Mouse (Mus musculus) splenic B cell, adult 2 months (primary cell): ENCODE results near the gene Pde4d.
A peak's percentile ranks its signal among the peaks of the same experiment; 100 is the strongest.

Experiments used
- DNase-seq: peaks from one replicate; pipeline ENCODE4 v3.0.0-alpha.2; 2011; ENCODE audit warnings: low read depth, low spot score
- H3K27me3 ChIP-seq: 2 replicates; pipeline ENCODE4 v1.6.1; 2012; ENCODE audit warnings: mild to moderate bottlenecking, low read length, moderate library complexity, mixed read lengths; ENCODE audit not compliant: control insufficient read depth, poor library complexity, insufficient read depth, severe bottlenecking
- H3K36me3 ChIP-seq: 2 replicates; pipeline ENCODE4 v1.6.1; 2012; ENCODE audit warnings: mild to moderate bottlenecking, low read length, moderate library complexity, mixed read lengths; ENCODE audit not compliant: control insufficient read depth, poor library complexity, insufficient read depth, severe bottlenecking

Pde4d gene

DNA sequence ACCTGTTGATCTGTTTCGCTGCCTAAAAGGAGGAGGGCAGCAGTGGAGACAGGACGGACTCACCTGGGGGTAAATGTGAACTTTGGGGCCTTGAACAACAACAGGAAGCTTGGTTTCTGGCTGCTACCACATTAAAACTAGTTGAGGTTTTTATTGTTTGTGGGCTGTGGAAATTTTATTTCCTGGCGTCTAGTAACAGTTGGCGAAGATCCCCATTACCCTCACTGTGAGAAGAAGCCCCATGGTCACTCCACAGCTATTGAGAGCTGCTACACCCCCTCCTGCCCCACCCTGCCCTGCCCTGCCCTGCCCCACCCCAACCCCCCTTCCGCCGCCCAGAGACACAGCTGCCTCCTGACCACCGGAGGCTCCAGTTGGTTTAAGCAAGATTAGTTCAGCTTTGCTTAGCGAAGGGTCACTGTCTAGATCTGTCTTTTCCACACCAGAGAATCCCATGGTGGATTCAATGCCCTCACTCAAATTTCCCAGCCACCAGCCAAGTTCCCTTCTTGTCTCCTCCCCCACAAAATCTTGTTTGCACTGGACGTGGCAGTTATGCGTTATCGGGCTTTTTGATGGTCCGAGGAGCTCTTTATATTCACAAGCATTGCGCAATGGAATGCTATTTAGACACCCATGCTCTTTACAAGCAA is 780.7 kb downstream of the Pde4d start:
- H3K27me3 ChIP-seq, result no peaks in the 10 kb centered on the region
- H3K36me3 ChIP-seq, result no peaks in the 10 kb centered on the region
- DNase-seq, result no peak

DNA sequence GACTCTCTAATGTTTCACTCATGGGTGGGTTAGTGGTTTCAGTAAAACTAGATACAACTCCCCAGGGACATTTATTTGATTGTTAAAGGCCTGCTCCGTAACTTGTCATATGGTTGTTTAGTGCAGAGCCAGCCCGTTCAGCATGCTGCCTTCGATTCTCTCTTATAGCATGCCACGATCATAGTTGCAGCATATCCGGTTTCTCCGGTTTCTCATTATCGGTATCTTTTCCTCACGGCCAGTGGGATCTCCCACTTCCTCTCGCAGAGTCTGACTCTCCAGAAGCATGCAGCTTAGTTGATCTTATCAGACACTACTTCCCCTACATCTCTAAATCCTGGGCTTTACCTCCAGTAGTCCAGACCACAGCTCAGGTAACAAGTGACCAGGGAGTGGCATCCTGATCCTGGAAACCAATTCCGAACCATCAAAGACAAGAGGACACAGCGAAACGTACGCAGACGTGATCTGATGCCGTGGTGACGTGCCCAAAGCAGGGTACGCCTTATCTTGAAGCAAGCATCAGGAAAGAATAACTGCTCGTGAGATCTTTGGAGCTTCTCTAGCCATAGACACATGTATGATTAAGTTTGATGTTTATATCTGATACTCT is 782.2 kb downstream of the Pde4d start:
- no peaks in the 10 kb centered on the region for H3K27me3 ChIP-seq
- H3K36me3 ChIP-seq, result no peaks in the 10 kb centered on the region
- peak; percentile 19 for DNase-seq

DNA sequence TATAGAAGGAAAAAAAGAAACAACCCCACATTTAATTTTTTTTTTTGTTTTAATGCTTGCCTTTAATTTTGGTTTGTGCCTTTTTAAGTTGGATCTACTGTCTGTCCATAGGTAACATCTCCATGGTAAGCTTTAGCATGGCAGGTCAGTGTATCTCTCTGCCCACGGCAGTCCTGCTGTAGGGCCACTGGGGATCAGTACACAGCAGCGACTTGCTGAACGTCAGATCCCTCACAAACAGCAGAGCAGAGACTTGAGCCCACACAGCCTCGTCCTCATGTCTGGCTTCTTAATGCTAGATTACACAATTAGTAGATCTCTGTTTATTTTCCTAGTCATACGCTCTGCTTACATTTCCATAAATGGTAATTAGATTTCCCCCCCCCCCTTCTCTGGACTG is 782.8 kb downstream of the Pde4d start:
- DNase-seq, result no peak
- no peaks in the 10 kb centered on the region for H3K36me3 ChIP-seq
- no peaks in the 10 kb centered on the region for H3K27me3 ChIP-seq

DNA sequence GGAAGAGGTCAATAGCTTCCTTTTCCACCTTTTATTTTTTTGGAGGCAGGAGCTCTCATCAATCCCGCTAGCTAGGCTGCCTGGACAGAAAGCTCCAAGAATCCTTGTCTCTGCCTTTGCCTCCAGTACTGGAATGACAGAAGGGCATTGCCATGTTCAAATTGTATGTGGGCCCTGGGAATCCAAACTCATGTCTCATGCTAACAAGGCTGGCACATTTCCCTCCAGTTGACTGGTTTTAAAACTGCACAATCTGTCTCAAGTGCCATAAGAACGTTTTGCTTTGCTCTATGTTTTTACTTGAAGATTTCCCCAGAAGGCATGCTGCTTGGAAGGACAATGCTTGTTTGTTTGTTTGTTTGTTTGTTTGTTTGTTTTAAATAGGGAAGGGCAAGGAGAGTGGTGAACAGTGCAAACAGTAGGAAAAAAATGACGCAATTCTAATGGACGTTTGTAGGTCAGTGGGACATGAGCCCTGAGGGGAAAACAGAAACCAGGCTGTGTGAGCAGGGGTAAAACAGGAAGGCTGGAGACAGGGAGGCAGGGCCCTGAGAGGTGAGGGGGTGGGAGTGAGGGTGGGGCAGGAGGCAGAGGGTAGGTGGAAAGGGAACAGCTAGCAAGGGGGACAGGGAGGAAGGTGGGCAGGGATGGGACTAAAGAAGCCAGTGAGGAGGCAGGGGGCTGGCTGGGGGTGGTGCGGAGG is 784.3 kb downstream of the Pde4d start:
- no peaks in the 10 kb centered on the region for H3K36me3 ChIP-seq
- no peak for DNase-seq
- H3K27me3 ChIP-seq, result no peaks in the 10 kb centered on the region

DNA sequence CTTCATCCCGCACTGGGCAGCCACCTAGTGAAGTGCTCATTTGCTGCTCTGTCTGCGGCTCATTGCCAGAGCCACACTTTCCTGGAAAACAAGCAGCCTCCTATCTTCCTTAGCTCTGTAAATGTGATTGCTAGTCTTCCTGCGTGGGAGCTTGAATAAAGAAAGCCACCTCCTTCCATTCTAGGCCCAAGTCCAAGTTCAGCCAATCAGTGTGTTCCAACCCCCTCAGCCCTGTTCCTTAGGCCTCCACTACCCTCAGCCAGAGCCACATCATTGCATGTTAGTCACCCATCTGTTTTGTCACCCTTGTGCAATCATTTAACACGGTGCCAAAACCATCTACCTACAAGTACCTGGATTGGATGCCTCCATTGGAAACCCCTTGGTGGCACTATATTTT is 786.3 kb downstream of the Pde4d start:
- H3K27me3 ChIP-seq, result no peaks in the 10 kb centered on the region
- no peaks in the 10 kb centered on the region for H3K36me3 ChIP-seq
- no peak for DNase-seq

DNA sequence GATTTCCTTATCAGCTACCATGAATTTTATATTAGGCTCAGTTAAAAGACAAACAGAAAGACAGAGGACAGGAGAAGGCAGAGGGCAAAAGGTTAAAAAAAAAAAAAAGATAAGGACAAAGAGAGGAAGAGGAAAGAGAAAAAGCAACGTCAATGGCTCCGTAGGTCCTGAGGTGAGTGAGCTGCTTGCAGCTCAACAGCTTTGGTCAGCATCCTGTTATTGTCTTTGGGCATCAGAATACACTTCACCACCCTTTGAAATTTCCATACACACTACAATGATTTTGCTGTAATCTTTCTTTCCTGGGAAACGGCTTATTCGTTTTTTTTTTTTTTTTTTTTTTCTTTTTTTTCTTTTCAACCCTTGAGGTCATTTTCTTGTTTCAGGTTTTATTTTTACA is 788.9 kb downstream of the Pde4d start:
- no peaks in the 10 kb centered on the region for H3K36me3 ChIP-seq
- DNase-seq, result no peak
- H3K27me3 ChIP-seq, result no peaks in the 10 kb centered on the region

DNA sequence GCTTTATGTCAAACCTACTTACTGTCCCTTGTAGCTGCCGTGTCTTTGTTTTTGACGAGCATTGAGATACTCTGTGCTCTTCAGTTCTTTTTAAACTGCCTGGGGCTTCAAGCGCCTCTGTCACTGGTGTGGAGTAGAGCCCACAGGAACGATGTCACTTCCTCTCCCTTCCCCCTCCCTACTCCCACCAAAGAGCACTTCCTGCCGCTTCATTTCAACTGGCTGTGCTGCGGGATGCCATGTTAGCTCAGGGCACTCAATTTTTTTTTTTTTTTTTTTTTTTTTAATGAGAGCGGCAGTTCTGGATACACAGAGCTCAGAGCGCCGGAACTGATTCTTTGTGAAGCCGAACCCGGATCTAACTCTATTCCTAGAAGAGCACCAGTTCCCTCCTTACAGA is 789.5 kb downstream of the Pde4d start:
- H3K36me3 ChIP-seq, result no peaks in the 10 kb centered on the region
- no peaks in the 10 kb centered on the region for H3K27me3 ChIP-seq
- DNase-seq, result peak; percentile 71

DNA sequence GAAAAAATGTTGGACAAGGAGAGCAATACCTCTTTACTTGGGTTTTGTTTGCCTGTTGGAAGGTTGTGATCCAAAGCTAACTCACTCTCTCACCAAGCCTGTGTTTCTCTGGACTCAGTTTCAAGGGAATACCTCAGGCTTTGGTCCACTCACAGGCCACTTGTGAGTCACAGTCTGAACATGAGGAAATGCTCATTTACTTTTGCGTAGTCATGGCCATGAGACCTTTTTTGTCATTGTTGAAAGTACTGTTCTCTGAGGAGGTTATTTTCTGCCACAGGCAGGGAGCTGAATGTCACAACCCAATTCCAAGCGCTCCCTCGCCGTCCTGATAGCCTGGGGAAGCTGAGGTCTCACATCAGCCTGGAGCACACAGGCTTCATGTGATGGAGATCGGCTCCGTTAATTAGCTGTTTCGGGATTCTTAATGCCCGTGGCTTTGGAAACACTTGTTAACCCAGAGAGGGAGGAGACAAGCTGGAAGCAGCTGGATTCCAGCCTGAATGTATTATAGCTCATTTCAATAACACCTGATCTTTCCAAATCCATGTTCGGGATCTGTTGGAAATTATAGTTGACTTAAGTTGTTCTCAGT is 792.8 kb downstream of the Pde4d start:
- no peaks in the 10 kb centered on the region for H3K27me3 ChIP-seq
- no peak for DNase-seq
- H3K36me3 ChIP-seq, result no peaks in the 10 kb centered on the region

DNA sequence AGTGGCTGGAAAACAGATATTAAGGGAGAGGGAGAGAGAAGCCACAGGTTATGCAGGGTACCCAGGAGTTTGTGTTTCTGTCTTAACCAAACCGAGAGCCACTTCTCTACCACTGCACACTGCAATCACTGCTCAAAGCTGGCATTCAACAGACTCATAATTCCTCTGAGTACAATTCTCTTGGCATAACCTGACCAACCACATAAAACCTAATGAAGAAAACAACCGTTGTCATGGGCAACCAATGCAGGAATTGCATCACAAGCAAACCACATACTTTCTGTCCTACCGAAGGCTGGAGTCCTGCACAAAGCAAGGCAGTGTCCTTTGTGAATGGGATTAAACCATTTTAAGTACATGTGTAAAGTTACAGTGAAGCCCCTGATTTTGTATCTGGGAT is 793.4 kb downstream of the Pde4d start:
- H3K27me3 ChIP-seq, result no peaks in the 10 kb centered on the region
- DNase-seq, result no peak
- H3K36me3 ChIP-seq, result no peaks in the 10 kb centered on the region

DNA sequence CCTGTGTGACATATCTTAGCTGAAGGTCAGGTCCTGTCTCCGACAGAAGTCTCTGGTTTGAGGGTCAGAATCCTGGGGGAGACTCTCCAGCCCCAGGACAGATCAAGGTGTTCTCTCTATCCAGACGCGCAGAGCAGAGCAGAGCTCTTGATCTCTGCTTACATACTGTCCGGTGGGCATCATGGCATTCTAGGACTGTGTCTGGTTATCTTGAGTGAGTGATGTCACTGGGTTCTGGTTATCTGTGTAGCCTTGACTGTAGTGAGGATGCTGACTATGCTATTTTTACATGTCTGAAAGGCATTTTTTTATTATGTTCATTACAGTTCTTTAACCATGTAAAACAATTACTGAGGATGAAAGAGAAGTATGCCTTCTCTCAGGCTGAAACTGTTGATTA is 797.3 kb downstream of the Pde4d start:
- H3K36me3 ChIP-seq, result no peaks in the 10 kb centered on the region
- no peak for DNase-seq
- H3K27me3 ChIP-seq, result no peaks in the 10 kb centered on the region

DNA sequence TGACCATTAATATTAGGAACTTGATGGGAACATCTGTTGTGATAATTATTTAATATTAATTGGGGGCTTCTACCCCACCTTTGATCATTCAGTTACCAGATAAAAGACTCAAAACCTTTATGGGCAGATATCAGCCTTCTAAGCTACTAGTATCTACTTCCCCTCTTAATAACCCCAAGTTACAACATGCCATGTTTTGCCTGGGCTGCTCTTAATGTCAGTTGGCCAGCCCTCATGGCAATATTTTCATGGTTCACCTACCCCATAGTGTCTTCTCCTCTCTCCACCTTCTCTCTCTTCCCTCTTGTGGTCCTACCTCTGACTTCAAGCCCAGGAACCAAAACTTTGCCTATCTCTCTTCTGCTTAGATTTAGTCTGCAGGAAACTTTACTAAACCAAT is 799.6 kb downstream of the Pde4d start:
- no peaks in the 10 kb centered on the region for H3K36me3 ChIP-seq
- DNase-seq, result no peak

DNA sequence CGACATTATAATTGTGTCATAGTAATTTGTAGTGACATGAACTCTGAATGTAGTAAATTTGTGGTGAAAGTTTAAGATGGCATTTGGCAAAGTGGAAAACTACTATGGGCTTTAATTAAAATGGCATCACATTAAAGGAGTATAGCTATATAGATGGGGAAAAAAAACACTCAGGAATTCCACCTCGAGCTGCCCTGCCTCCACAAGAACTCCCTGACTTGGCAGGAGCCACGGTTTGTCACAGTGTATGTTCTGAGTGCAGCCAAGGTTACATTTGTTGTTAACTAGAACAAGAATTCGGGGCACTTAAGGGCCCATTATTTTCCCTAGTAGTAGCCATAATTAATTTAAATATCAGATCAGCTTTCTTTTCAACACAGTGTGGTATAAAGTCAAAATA is 805.9 kb downstream of the Pde4d start:
- Histone ChIP-seq H3K36me3 (no peaks in the 10 kb centered on the region), H3K27me3 (no peaks in the 10 kb centered on the region)
- DNase-seq, result no peak

More for the DNA sequence above, 799.6 kb downstream of the Pde4d start:
- no peaks in the 10 kb centered on the region for H3K27me3 ChIP-seq

DNA sequence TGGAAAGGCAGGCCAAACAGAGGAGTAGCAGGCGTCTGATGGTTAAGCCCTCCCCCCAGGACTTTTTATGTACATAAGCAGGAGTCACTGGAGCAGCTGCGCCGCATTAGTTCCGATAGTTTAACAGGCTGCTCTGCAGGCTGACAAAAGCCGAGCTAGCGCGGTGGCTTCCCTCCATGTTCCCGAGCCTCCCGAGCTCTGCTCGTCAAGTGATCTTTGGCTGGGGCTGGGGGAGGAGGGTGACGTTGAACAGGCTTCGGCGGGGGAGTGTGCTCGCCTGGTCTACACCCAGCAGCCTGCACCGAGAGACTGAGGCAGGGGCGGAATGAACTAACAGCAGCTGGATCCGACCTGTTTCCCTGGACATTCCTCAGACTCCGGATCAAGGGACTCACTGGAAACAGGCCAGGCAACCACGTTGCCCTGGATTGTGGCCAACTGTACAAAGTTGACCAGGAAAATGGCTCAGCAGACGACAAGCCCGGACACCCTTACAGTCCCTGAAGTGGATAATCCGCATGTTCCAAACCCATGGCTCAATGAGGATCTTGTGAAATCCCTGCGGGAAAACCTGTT is 810.6 kb downstream of the Pde4d start:
- H3K27me3 ChIP-seq, result no peaks in the 10 kb centered on the region
- DNase-seq, result no peak
- no peaks in the 10 kb centered on the region for H3K36me3 ChIP-seq

DNA sequence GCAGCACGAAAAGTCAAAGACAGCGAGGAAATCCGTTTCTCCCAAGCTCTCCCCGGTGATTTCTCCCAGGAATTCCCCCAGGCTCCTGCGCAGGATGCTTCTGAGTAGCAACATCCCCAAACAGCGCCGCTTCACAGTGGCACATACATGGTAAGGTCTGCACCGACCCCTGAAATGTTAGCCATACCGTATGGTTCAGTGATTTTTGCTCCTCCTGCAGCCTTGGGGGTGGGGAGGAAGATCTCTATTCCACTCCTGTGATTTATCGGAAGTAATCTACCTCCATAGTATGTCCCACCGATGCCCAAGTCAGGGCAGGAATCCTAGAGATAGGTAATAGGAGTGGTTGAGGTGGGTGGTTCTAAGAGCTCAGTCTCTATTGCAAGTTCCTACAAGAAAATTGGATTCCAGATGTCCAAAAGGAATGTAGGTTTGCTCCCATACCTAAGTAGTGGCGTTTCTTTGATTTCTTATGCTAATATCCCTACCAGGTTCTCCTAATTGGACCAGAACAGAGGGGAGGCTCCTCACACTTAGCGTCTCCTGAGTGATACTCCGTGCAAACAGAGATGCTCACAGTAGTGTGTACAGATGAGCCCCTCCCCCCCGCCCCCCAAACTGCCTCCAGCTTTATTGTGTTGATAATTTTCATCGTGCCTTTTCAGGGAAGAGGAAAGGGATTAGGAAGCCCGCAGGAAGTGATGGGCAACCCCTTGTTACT is 811.2 kb downstream of the Pde4d start:
- H3K36me3 ChIP-seq, result no peaks in the 10 kb centered on the region
- no peaks in the 10 kb centered on the region for H3K27me3 ChIP-seq
- DNase-seq, result no peak
